Comparison of ENCODE assay signal across 8 mouse cellular contexts in the genomic region with DNA sequence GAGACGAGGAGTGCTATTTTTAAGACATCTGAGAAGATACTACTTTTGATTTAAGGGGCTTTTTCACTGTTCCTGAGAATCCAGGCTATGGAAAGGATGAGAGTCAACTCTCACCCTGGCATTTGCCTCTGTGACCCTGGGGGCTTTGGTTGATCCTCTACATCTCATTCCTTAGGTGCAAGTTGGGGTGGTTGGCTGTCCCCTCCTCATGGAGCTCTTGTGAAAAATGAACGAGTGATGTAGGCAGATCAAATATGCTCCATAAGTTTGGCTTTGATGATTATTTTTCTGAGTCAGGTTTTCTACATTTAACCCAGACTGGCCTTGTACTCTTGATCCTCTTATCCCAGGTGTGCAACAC. TPM values are rescaled to one million over a fixed set of nuclear protein-coding genes. Genes with fewer than 3 reads are reported as not detected.
A peak's percentile ranks its signal among the peaks of the same experiment; 100 is the strongest.
DNase-seq lines count a peak whose midpoint lies in the region; ATAC-seq and TF ChIP-seq lines count a peak whose summit lies in the region.

No protein-coding gene starts in this region.

- DNase-seq in heart, adult 8-10 months (ENCODE audit: low spot score): no peak
- DNase-seq in midbrain, embryonic 11.5 days (ENCODE audit: low spot score, missing footprints): no peak
- no peak for DNase-seq in left cerebral cortex, adult 18-20 months (ENCODE audit: low spot score in 2 of 2)
- no peak for DNase-seq in thymus, postnatal 10 days (ENCODE audit: low spot score in 2 of 2)

- H3K4me3 ChIP-seq in heart, embryonic 16.5 days (ENCODE audit: low read length): peak overlapping the region; percentile 64
- peak overlapping the region; percentile 55 for H3K4me3 ChIP-seq in bone marrow, adult 2 months (replicated peaks; ENCODE audit: control insufficient read depth, low read depth, low read length)
- H3K4me3 ChIP-seq in hindbrain, embryonic 12.5 days: peak overlapping the region; percentile 54
- peak overlapping the region; percentile 67 for H3K4me3 ChIP-seq in midbrain, embryonic 11.5 days (ENCODE audit: low read depth, low read length)

- TF ChIP-seq POLR2A in bone marrow, adult 2 months (IDR thresholded peaks at IDR 0.05; ENCODE audit: borderline replicate concordance, control insufficient read depth, low read depth, low read length): no peak

- H3K27ac ChIP-seq in heart, embryonic 16.5 days (ENCODE audit: low read length): 0 out of 2 replicates have a peak overlapping the region, but pooled peaks have one; percentile 4
- no peak overlapping the region for H3K27ac ChIP-seq in bone marrow, adult 2 months (ENCODE audit: control insufficient read depth, insufficient read depth, low read depth, low read length, poor library complexity)
- H3K27ac ChIP-seq in hindbrain, embryonic 12.5 days: peak overlapping the region; percentile 58; the same call in 1 of the 2 replicates
- no peak overlapping the region for H3K27ac ChIP-seq in midbrain, embryonic 11.5 days (ENCODE audit: low read depth, low read length)

- no peak for TF ChIP-seq CTCF in bone marrow, adult 2 months (IDR thresholded peaks at IDR 0.05; ENCODE audit: control insufficient read depth, insufficient read depth, low read length)

- peaks cover 7% of the 10 kb centered on the region for H3K4me1 ChIP-seq in heart, embryonic 16.5 days (ENCODE audit: control insufficient read depth, insufficient read depth, low read length)
- H3K4me1 ChIP-seq in bone marrow, adult 2 months (ENCODE audit: control insufficient read depth, insufficient read depth, low read length): peaks cover 2% of the 10 kb centered on the region
- peaks cover 10% of the 10 kb centered on the region for H3K4me1 ChIP-seq in hindbrain, embryonic 12.5 days
- H3K4me1 ChIP-seq in midbrain, embryonic 11.5 days (ENCODE audit: control insufficient read depth, insufficient read depth, low read length): peaks cover 4% of the 10 kb centered on the region; the same call in 1 of the 2 replicates

- H3K9ac ChIP-seq in heart, embryonic 16.5 days (ENCODE audit: low read length): peak overlapping the region; percentile 77
- H3K9ac ChIP-seq in hindbrain, embryonic 12.5 days: peak overlapping the region; percentile 72
- peak overlapping the region; percentile 81 for H3K9ac ChIP-seq in midbrain, embryonic 11.5 days (ENCODE audit: low read length)

- no peaks in the 10 kb centered on the region for H3K36me3 ChIP-seq in heart, embryonic 16.5 days (ENCODE audit: control insufficient read depth, insufficient read depth)
- peaks cover 4% of the 10 kb centered on the region; the same call in 1 of the 2 replicates for H3K36me3 ChIP-seq in hindbrain, embryonic 12.5 days
- H3K36me3 ChIP-seq in midbrain, embryonic 11.5 days (ENCODE audit: control insufficient read depth, insufficient read depth, low read length): no peaks in the 10 kb centered on the region

- 1% methylated on average over 2 of the region's 2 CpGs for WGBS in heart, embryonic 16.5 days
- 2% methylated on average over 2 of the region's 2 CpGs for WGBS in bone marrow, adult 2 months
- WGBS in hindbrain, embryonic 12.5 days: 9% methylated on average over 2 of the region's 2 CpGs
- WGBS in midbrain, embryonic 11.5 days: 15% methylated on average over 2 of the region's 2 CpGs

- H3K4me2 ChIP-seq in heart, embryonic 16.5 days (ENCODE audit: low read depth, low read length): peak overlapping the region; percentile 71
- H3K4me2 ChIP-seq in hindbrain, embryonic 12.5 days (replicated peaks): peak overlapping the region; percentile 61
- peak overlapping the region; percentile 78 for H3K4me2 ChIP-seq in midbrain, embryonic 11.5 days

- H3K9me3 ChIP-seq in heart, embryonic 16.5 days (replicated peaks; ENCODE audit: control insufficient read depth, low read length): no peaks in the 10 kb centered on the region
- H3K9me3 ChIP-seq in hindbrain, embryonic 12.5 days (replicated peaks): no peaks in the 10 kb centered on the region
- H3K9me3 ChIP-seq in midbrain, embryonic 11.5 days (ENCODE audit: control insufficient read depth, low read length): no peaks in the 10 kb centered on the region

- H3K27me3 ChIP-seq in heart, embryonic 16.5 days (ENCODE audit: control insufficient read depth, insufficient read depth, low read length): no peaks in the 10 kb centered on the region
- no peaks in the 10 kb centered on the region for H3K27me3 ChIP-seq in hindbrain, embryonic 12.5 days
- H3K27me3 ChIP-seq in midbrain, embryonic 11.5 days (ENCODE audit: control insufficient read depth, insufficient read depth, low read length): no peaks in the 10 kb centered on the region

- no peak for ATAC-seq in heart, embryonic 16.5 days (replicated peaks; ENCODE audit: extremely low read depth, insufficient read depth, low FRiP score)
- ATAC-seq in hindbrain, embryonic 12.5 days (ENCODE audit: low FRiP score): 0 out of 2 replicates have a peak, but pooled peaks have one; percentile 26
- ATAC-seq in midbrain, embryonic 11.5 days (ENCODE audit: low FRiP score): peak; percentile 19; the same call in 1 of the 2 replicates
- no peak for ATAC-seq in monocyte, adult 5-6 weeks (replicated peaks; ENCODE audit: insufficient number of reproducible peaks, low FRiP score, low TSS enrichment, poor library complexity, severe bottlenecking)

RNA-seq across cellular contexts. Expression of a gene that starts 0.3 kb away (rescaled TPM):
- 27.8 and 30.9 TPM in 2 replicates for polyA plus RNA-seq in heart, embryonic 16.5 days (2015; fragmentation: Nextera tagmentation; extraction: Ambion mirVana)
- total RNA-seq in heart, adult 8-10 months (2022): 10 to 100 TPM; 18.2 to 20.6 (median 18.8) TPM
- polyA plus RNA-seq in bone marrow, adult 2 months (2011; ENCODE audit: insufficient read depth, insufficient read length, low replicate concordance, missing spikeins): 11.2 and 11.7 TPM in 2 replicates
- 29.2 and 31.3 TPM in 2 replicates for polyA plus RNA-seq in hindbrain, embryonic 12.5 days (2016; fragmentation: Nextera tagmentation; extraction: Ambion mirVana)
- polyA plus RNA-seq in midbrain, embryonic 11.5 days (2014; fragmentation: Nextera tagmentation; extraction: Ambion mirVana): 42.1 and 42.2 TPM in 2 replicates
- 10 to 100 TPM; 16.1 to 16.7 TPM for total RNA-seq in left cerebral cortex, adult 18-20 months (2021)
- 12.4 to 22.2 TPM (median 16.4 TPM) in 3 replicates for total RNA-seq in monocyte, adult 5-6 weeks (2017)

RNA-seq across cellular contexts. Expression of a gene that starts 54.6 kb away (rescaled TPM):
- polyA plus RNA-seq in heart, embryonic 16.5 days (2015; fragmentation: Nextera tagmentation; extraction: Ambion mirVana): 10.8 and 13.2 TPM in 2 replicates
- 10 to 100 TPM; 11.7 to 15.2 (median 12.4) TPM for total RNA-seq in heart, adult 8-10 months (2022)
- 18.1 and 44.6 TPM in 2 replicates for polyA plus RNA-seq in bone marrow, adult 2 months (2011; ENCODE audit: insufficient read depth, insufficient read length, low replicate concordance, missing spikeins)
- polyA plus RNA-seq in hindbrain, embryonic 12.5 days (2016; fragmentation: Nextera tagmentation; extraction: Ambion mirVana): 25.3 and 26.6 TPM in 2 replicates
- 25.8 and 36.9 TPM in 2 replicates for polyA plus RNA-seq in midbrain, embryonic 11.5 days (2014; fragmentation: Nextera tagmentation; extraction: Ambion mirVana)
- 100 to 1,000 TPM; 103 to 113 TPM for total RNA-seq in left cerebral cortex, adult 18-20 months (2021)
- 22.7 to 69.9 TPM (median 36.2 TPM) in 3 replicates for total RNA-seq in monocyte, adult 5-6 weeks (2017)

Comparison
In these comparisons a context has a peak if more than half of its experiments do, and no peak if none do; other contexts are left out.
1. ATAC-seq: peak in hindbrain, embryonic 12.5 days (single experiment) and midbrain, embryonic 11.5 days (single experiment); none in heart, embryonic 16.5 days (single experiment) and monocyte, adult 5-6 weeks (single experiment).
2. H3K27ac ChIP-seq: peak in heart, embryonic 16.5 days (single experiment) and hindbrain, embryonic 12.5 days (single experiment); none in bone marrow, adult 2 months (single experiment) and midbrain, embryonic 11.5 days (single experiment).
3. Peak in every context shown above with its lines, with median percentiles within 50 percentile points of each other: H3K4me2 ChIP-seq, H3K4me3 ChIP-seq and H3K9ac ChIP-seq.